In genomic region chr1:136134547-136134946, GRCm38 (mm10) we compare ENCODE assay signal across 10 mouse cellular contexts. TPM values are rescaled to one million over a fixed set of nuclear protein-coding genes. Genes with fewer than 3 reads are reported as not detected.
DNase-seq lines count a peak whose midpoint lies in the region; ATAC-seq and TF ChIP-seq lines count a peak whose summit lies in the region.
"Had no signal": no experiment of that assay in that cellular context is flagged by ENCODE, and none has a peak within 500 bp of the region (broad histone marks: within the 10 kb centered on the region; RNA-seq: fewer than 3 reads in every experiment).

No protein-coding gene starts in this region.

- no peak overlapping the region; the same call in 1 of the 2 replicates for H3K9ac ChIP-seq in lung, embryonic 14.5 days
- peak overlapping the region; percentile 98; the same call in 1 of the 2 replicates for H3K9ac ChIP-seq in forebrain, embryonic 16.5 days (replicated peaks; ENCODE audit: low read depth, low read length)
- no peak overlapping the region; the same call in 1 of the 2 replicates for H3K9ac ChIP-seq in liver, embryonic 16.5 days (ENCODE audit: low read depth, low read length)
- H3K9ac ChIP-seq: embryonic facial prominence, embryonic 15.5 days; heart, embryonic 15.5 days had no signal

- H3K4me1 ChIP-seq in lung, embryonic 14.5 days (ENCODE audit: insufficient read depth) = peaks cover 82% of the 10 kb centered on the region
- H3K4me1 ChIP-seq in forebrain, embryonic 16.5 days (replicated peaks; ENCODE audit: control insufficient read depth, insufficient read depth, low read length) = peaks cover 80% of the 10 kb centered on the region
- peaks cover 64% of the 10 kb centered on the region for H3K4me1 ChIP-seq in liver, embryonic 16.5 days (ENCODE audit: control insufficient read depth, low read depth, low read length)

- no peak for TF ChIP-seq CTCF in lung, embryonic 14.5 days (IDR thresholded peaks at IDR 0.05; ENCODE audit: low read depth)

- no peak overlapping the region for H3K27ac ChIP-seq in lung, embryonic 14.5 days (ENCODE audit: low read depth)
- H3K27ac ChIP-seq in forebrain, embryonic 16.5 days (ENCODE audit: low read length) = no peak overlapping the region; the same call in 1 of the 2 replicates
- H3K27ac ChIP-seq in liver, embryonic 16.5 days (ENCODE audit: low read length) = peak overlapping the region; percentile 70
- H3K27ac ChIP-seq: embryonic facial prominence, embryonic 15.5 days; heart, embryonic 15.5 days had no signal

- H3K27me3 ChIP-seq in lung, embryonic 14.5 days (ENCODE audit: insufficient read depth, low read length) = no peaks in the 10 kb centered on the region
- no peaks in the 10 kb centered on the region for H3K27me3 ChIP-seq in forebrain, embryonic 16.5 days (replicated peaks; ENCODE audit: control insufficient read depth, insufficient read depth, low read length)
- peaks cover 3% of the 10 kb centered on the region for H3K27me3 ChIP-seq in liver, embryonic 16.5 days (ENCODE audit: control insufficient read depth, insufficient read depth, low read depth, low read length)
- H3K27me3 ChIP-seq: embryonic facial prominence, embryonic 15.5 days had no signal

- 0 out of 2 replicates have a peak overlapping the region, but pooled peaks have one; percentile 0 for H3K4me2 ChIP-seq in lung, embryonic 14.5 days
- H3K4me2 ChIP-seq in forebrain, embryonic 16.5 days (ENCODE audit: low read length) = peak overlapping the region; percentile 59
- peak overlapping the region; percentile 15 for H3K4me2 ChIP-seq in liver, embryonic 16.5 days (ENCODE audit: low read depth, low read length)
- H3K4me2 ChIP-seq: embryonic facial prominence, embryonic 15.5 days had no signal

- no peaks in the 10 kb centered on the region for H3K36me3 ChIP-seq in lung, embryonic 14.5 days (ENCODE audit: insufficient read depth)
- H3K36me3 ChIP-seq in forebrain, embryonic 16.5 days (ENCODE audit: control insufficient read depth, insufficient read depth) = no peaks in the 10 kb centered on the region
- no peaks in the 10 kb centered on the region for H3K36me3 ChIP-seq in liver, embryonic 16.5 days (ENCODE audit: control insufficient read depth, insufficient read depth)
- H3K36me3 ChIP-seq: embryonic facial prominence, embryonic 15.5 days; heart, embryonic 15.5 days had no signal

- H3K4me3 ChIP-seq in lung, embryonic 14.5 days (ENCODE audit: low read depth, low read length) = no peak overlapping the region
- peak overlapping the region; percentile 98 for H3K4me3 ChIP-seq in forebrain, embryonic 16.5 days (replicated peaks; ENCODE audit: low read length)
- no peak overlapping the region for H3K4me3 ChIP-seq in liver, embryonic 16.5 days (ENCODE audit: low read depth, low read length)
- H3K4me3 ChIP-seq: embryonic facial prominence, embryonic 15.5 days; heart, embryonic 15.5 days had no signal

- no peak for DNase-seq in lung, embryonic 14.5 days
- no peak for DNase-seq in lung, postnatal 4 days
- peak; percentile 23 for DNase-seq in thymus, postnatal 0 days (ENCODE audit: low spot score)
- DNase-seq in cerebellum, postnatal 14 days = no peak

- 30% methylated on average over 2 of the region's 2 CpGs for WGBS in lung, embryonic 14.5 days
- WGBS in forebrain, embryonic 16.5 days = 70% methylated on average over 2 of the region's 2 CpGs
- WGBS in liver, embryonic 16.5 days (ENCODE audit: insufficient replicate concordance) = 17% methylated on average over 2 of the region's 2 CpGs

- ATAC-seq in lung, embryonic 14.5 days (ENCODE audit: insufficient read depth) = no peak
- no peak for ATAC-seq in forebrain, embryonic 16.5 days
- no peak for ATAC-seq in liver, embryonic 16.5 days (ENCODE audit: low read depth)
- no peak for ATAC-seq in activated CD4-positive, CD25-positive, alpha-beta regulatory T cell, adult 4 months
- no peak for ATAC-seq in monocyte, adult 5-6 weeks (replicated peaks; ENCODE audit: insufficient number of reproducible peaks, low FRiP score, low TSS enrichment, poor library complexity, severe bottlenecking)

- no peaks in the 10 kb centered on the region for H3K9me3 ChIP-seq in lung, embryonic 14.5 days (ENCODE audit: low read depth, low read length)
- H3K9me3 ChIP-seq in forebrain, embryonic 16.5 days (ENCODE audit: control insufficient read depth, low read length) = no peaks in the 10 kb centered on the region
- H3K9me3 ChIP-seq in liver, embryonic 16.5 days (replicated peaks; ENCODE audit: control insufficient read depth, low read length) = no peaks in the 10 kb centered on the region
- H3K9me3 ChIP-seq: embryonic facial prominence, embryonic 15.5 days; heart, embryonic 15.5 days had no signal

RNA-seq across cellular contexts. Expression of gene Kif21b, which starts 3.4 kb away (rescaled TPM):
- polyA plus RNA-seq in lung, embryonic 14.5 days (2014; fragmentation: Nextera tagmentation; extraction: Ambion mirVana) = 3.8 and 4.1 TPM in 2 replicates
- 78.3 and 80.5 TPM in 2 replicates for polyA plus RNA-seq in forebrain, embryonic 16.5 days (2015; fragmentation: Nextera tagmentation; extraction: Ambion mirVana)
- 1.3 TPM in 2 replicates for polyA plus RNA-seq in liver, embryonic 16.5 days (2015; fragmentation: Nextera tagmentation; extraction: Ambion mirVana)
- polyA plus RNA-seq in thymus, postnatal 0 days (2015; fragmentation: Nextera tagmentation; extraction: Ambion mirVana) = 14.8 and 20.3 TPM in 2 replicates
- 10 to 100 TPM; 26.6 to 31.2 TPM for polyA plus RNA-seq in activated CD4-positive, CD25-positive, alpha-beta regulatory T cell, adult 4 months (2017; shearing (Covaris generic))
- total RNA-seq in monocyte, adult 5-6 weeks (2017) = 77.9 to 156 TPM (median 101 TPM) in 3 replicates

Comparison
In these comparisons a context has a peak if more than half of its experiments do, and no peak if none do; other contexts are left out.
1. H3K4me2 ChIP-seq: peak in every context shown above with its lines; median percentile 59 in forebrain, embryonic 16.5 days; 15 in liver, embryonic 16.5 days; 0 in lung, embryonic 14.5 days.